Mouse (Mus musculus): ENCODE data around the gene Stra6l. TPM values are rescaled to one million over a fixed set of nuclear protein-coding genes. Genes with fewer than 3 reads are reported as not detected.

Stra6l gene
- polyA plus RNA-seq, 1 experiment from 2014 or later = 0.15 TPM

- Histone ChIP-seq H3K9me3 (replicated peaks) (0 out of 2 replicates have a peak, but pooled peaks cover 5% of the 10 kb centered on the region), H3K36me3 (no peaks in the 10 kb centered on the region), H3K4me1 (replicated peaks) (no peaks in the 10 kb centered on the region; the same call in 1 of the 2 replicates), H3K4me2 (no peak overlapping the region), H3K27ac (ENCODE audit: poor library complexity, severe bottlenecking) (no peak overlapping the region), H3K27me3 (replicated peaks) (0 out of 2 replicates have a peak, but pooled peaks cover 3% of the 10 kb centered on the region), H3K4me3 (no peak overlapping the region), H3K9ac (no peak overlapping the region)
- 79% methylated on average over 10 of the region's 10 CpGs for WGBS
- ATAC-seq (ENCODE audit: insufficient number of reproducible peaks, low FRiP score) = no peak
Observed at GRCm38 (mm10) chr4:45921663-45922435, 73.4 kb downstream of the Stra6l start.

- ATAC-seq (ENCODE audit: insufficient number of reproducible peaks, low FRiP score) = no peak
- WGBS = 83% methylated on average over 4 of the region's 4 CpGs
- no peak overlapping the region for H3K9ac ChIP-seq
- no peak overlapping the region for H3K27ac ChIP-seq (ENCODE audit: poor library complexity, severe bottlenecking)
- no peaks in the 10 kb centered on the region for H3K9me3 ChIP-seq (replicated peaks)
- no peak overlapping the region for H3K4me2 ChIP-seq
- no peak overlapping the region for H3K4me3 ChIP-seq
- H3K36me3 ChIP-seq = no peaks in the 10 kb centered on the region
- 0 out of 2 replicates have a peak, but pooled peaks cover 3% of the 10 kb centered on the region for H3K27me3 ChIP-seq (replicated peaks)
- H3K4me1 ChIP-seq (replicated peaks) = no peaks in the 10 kb centered on the region; the same call in 1 of the 2 replicates
Observed at GRCm38 (mm10) chr4:45924011-45924410, 75.5 kb downstream of the Stra6l start.

GRCm38 (mm10) chr4:45928561-45928960, 80.1 kb downstream of the Stra6l start:
- Histone ChIP-seq H3K27ac (ENCODE audit: poor library complexity, severe bottlenecking) (no peak overlapping the region), H3K9ac (no peak overlapping the region), H3K4me1 (replicated peaks) (no peaks in the 10 kb centered on the region), H3K27me3 (replicated peaks) (no peaks in the 10 kb centered on the region), H3K4me2 (no peak overlapping the region), H3K36me3 (no peaks in the 10 kb centered on the region), H3K4me3 (no peak overlapping the region), H3K9me3 (replicated peaks) (no peaks in the 10 kb centered on the region)
- ATAC-seq (ENCODE audit: insufficient number of reproducible peaks, low FRiP score) = no peak
- WGBS = 80% methylated on average over 4 of the region's 4 CpGs

Other genes starting within 250 kb of the Stra6l start
- 104 and 107 TPM in 2 replicates for gene Aldh1b1, start 49.6 kb upstream of the Stra6l start, polyA plus RNA-seq (2016; fragmentation: Nextera tagmentation; extraction: Ambion mirVana)
- gene Igfbpl1, start 21.7 kb upstream of the Stra6l start, polyA plus RNA-seq (2016; fragmentation: Nextera tagmentation; extraction: Ambion mirVana) = 6.1 and 7.0 TPM in 2 replicates
- 0.15 and 0.18 TPM in 2 replicates for gene Ccdc180, start 41.6 kb downstream of the Stra6l start, polyA plus RNA-seq (2016; fragmentation: Nextera tagmentation; extraction: Ambion mirVana)
- 20.9 and 22.3 TPM in 2 replicates for gene Tdrd7, start 116.7 kb downstream of the Stra6l start, polyA plus RNA-seq (2016; fragmentation: Nextera tagmentation; extraction: Ambion mirVana)
- gene Tmod1, start 190.3 kb downstream of the Stra6l start, polyA plus RNA-seq (2016; fragmentation: Nextera tagmentation; extraction: Ambion mirVana) = 195 and 203 TPM in 2 replicates